Mouse (Mus musculus) layer of hippocampus, adult 18-20 months (tissue): ENCODE results near the gene Gpr61. TPM values are rescaled to one million over a fixed set of nuclear protein-coding genes. Genes with fewer than 3 reads are reported as not detected.
A peak's percentile ranks its signal among the peaks of the same experiment; 100 is the strongest.

Experiments used
- DNase-seq, 2 experiments: peaks; one replicate each; pipeline ENCODE4 v3.0.0; 2022; ENCODE audit warnings: low spot score in 2 of 2
- long read RNA-seq: library from polyadenylated mRNA; stranded (forward); transcript quantifications from one replicate; pipeline ENCODE4 v2.0.0, GENCODE M21; 2021
- total RNA-seq, 2 experiments: library from RNA; stranded (reverse); gene quantifications; 2 replicates each; pipeline ENCODE4 v1.2.3; 2021

The Gpr61 gene
- 10 to 100 TPM; 14.8 to 15.1 TPM for total RNA-seq
- long read RNA-seq, partial matches to known transcripts, result 1 of 7 reads
- long read RNA-seq, other reads (novel, unspliced or antisense), result 0 of 7 reads

DNA sequence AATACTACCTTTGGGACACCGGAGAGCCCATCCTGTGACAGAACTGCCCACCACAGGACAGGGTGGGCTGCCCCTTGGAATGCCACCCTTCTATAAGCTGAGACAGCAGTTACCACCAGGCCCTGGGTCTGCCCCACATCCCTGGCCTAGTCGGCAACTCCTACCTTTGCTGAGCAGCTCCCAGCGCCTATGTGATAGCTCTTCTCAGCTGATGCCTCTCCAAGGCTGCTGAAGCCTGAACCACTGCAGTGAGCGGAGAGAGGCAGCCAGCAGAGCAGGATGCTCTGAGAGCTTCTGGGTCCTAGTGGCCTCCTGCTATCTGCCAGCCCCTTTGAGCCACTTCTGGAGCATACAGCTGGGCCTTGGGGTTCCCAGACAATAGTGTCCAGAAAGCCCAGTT, at the start of gene Gpr61:
Gene Gpr61 (minus strand): TSS at position 227 of the 400 bp plus-strand sequence.
- DNase-seq, result peak; percentile 74 to 82

DNA sequence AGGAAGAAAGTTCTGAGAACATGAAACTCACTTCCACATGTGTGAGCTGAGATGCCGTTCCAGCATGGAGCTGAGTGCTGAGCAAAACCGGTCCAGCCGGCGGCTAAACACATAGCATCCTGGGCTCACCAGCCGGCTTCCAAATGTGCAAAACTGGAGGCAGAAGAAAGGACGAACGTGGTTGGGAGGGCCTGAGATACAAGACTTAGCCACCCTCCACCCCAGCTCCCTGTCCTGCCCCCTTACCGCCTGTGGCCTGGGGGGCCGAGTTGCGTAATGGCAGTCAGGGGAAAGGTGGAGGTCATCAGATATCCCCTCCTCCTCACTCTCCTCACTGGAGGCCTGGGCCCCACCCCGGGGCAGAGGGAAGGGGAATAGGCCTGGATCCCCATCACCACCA, 49.8 kb upstream of the Gpr61 start:
- DNase-seq, result no peak

DNA sequence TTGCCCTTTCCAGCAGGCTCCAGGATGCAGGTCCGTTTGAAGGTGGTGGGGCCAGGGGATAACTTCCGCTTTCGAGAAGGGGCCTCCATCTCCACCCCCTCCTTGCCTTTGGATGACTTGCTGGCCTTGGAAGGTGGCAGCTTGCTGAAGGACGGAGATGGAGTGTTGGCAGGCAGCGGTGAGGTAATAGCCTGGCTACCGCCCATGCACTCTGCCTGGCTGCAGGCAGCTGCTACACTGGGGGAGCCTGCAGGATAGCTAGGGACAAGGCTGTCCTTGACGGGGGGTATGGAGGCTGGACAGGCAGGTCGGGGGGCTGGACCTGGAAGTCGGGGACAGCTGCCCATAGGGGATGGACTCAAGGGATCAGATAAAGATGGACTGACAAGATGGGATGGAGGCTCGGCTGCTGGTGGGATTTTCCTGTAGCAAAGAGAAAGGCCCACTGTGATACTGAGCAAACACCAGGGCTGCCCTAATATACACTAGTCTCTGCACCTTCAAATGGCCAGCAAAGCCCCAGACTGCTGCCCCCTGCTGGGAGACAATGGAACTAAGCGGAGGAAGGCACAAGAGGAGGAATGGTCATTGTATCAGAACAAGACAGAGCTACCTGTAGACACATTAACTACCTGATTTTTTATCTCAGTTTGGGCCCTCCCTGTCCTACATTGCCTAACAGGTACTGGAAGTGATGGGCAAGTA, 49.1 kb upstream of the Gpr61 start:
- peak; percentile 70 to 88 for DNase-seq

- DNase-seq, result no peak
Measured at GRCm38 (mm10) chr3:108203212-108203611, 48.5 kb upstream of the Gpr61 start.

DNA sequence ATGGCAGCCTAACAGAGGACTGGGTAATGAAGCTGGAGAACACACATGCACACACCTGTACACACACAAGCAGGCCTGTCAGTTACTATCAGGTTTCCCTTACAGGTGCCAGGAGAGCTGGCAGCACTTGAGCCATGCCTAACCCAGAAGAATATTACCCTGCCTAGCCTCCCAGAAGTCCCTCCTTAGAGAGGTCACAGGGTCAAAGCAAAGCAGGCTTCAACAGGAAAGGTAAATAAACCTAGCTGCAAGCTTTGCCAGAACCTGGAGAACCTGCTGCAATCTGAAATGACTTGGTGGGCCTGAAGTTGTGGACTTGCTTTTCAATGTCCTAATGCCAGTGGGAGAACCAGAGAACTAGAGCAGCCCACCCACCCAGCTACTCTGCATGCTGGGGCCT, 47.8 kb upstream of the Gpr61 start:
- no peak for DNase-seq

DNA sequence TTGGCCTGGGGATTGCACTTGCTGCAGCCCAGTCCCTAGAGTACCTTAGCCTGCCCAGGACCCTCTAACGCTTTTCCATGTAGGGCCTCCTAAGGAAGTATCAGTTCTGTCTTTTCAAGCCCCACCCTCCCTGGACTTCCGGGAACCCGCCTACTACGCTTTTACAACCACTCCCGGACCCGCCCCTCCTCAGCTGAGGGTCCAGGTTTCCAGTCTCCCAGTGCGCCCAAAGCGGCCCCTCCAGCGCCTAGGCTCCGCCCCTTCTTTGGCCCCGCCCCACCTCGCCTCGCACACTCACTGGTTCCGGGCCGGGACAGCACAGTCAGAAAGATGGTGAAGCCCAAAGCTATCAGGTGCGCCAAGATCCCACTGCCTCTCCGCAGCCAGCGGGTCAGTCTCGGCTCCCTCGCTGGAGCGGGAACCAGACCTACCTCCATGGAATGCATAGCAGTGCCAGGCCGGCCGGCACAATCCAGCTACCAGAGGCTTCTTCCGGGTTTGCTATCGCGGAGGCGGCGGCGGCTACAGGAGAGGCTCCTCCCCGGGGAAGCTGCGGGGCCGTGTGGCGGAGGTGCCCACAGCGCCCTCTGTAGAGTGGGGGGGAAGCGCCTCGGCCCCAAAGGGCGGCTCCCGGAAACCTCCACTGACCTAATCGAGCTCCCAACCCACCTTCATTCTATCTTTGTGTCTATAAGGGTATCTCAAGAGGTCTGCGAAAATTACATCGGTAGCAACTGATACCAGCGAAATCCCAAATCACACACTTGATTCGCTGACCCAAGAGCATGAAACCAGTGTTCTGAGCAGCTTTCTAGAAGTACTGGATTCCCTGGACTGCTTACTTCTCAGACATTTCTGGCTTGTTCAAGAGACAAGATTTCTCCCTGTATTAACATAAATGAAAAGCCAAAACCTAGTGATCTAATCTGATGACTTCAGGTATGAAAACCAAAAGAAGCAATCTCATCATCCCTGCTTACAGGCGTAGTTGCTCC, 45.9 kb upstream of the Gpr61 start, which contains the start of gene Cyb561d1:
Gene Cyb561d1 (minus strand): TSS at position 884 of the 995 bp plus-strand sequence.
- DNase-seq, result peak; percentile 85 to 90

- DNase-seq, result no peak
Measured at GRCm38 (mm10) chr3:108199231-108199630, 44.5 kb upstream of the Gpr61 start.

GRCm38 (mm10) chr3:108197066-108197497, 42.4 kb upstream of the Gpr61 start:
- peak; percentile 76 to 90 for DNase-seq

GRCm38 (mm10) chr3:108195941-108196590, 41.4 kb upstream of the Gpr61 start:
- peak; percentile 72 to 87 for DNase-seq

DNA sequence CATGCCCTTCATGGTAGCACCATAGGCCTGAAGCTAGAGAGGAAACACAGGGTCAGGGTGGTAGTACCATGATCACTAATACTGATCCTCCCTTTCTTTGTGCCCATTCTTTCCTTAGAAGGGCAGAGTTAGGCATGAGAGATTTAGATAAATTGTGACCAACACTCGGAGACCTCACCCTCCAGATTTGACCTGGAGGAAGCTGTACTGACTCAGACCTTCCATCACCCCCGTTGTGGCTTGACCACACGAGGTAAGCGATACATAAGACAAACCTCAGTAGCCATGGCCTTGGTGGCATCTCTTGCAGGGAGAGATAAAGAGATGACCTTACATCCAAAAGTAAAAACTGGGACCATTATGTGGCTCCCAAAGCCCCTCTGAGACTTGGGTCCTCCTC, 40.6 kb upstream of the Gpr61 start:
- DNase-seq, result no peak

- peak in 1 of 2 experiments; percentile 10 for DNase-seq
Measured at GRCm38 (mm10) chr3:108193686-108194085, 39.0 kb upstream of the Gpr61 start.

DNA sequence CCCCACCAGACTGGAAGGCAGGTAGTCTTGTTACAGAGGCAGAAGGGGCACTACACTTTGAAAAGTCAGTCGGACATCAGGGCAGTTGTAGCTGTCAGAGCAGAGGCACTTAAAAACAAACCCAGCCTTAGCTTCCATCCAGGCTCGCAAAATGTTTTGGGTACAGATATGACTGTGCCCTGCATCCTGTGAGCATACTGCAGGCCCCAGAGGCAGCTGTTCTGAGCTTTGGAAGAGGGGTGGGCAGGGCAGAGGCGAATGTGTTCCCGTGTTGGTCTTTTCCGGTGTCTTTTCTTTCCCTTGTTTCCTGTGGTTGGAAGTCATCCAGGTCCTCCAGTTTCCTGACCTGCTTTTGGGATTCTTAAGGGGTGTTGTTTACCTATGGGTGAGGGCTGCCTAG, 35.2 kb upstream of the Gpr61 start:
- DNase-seq, result no peak

DNA sequence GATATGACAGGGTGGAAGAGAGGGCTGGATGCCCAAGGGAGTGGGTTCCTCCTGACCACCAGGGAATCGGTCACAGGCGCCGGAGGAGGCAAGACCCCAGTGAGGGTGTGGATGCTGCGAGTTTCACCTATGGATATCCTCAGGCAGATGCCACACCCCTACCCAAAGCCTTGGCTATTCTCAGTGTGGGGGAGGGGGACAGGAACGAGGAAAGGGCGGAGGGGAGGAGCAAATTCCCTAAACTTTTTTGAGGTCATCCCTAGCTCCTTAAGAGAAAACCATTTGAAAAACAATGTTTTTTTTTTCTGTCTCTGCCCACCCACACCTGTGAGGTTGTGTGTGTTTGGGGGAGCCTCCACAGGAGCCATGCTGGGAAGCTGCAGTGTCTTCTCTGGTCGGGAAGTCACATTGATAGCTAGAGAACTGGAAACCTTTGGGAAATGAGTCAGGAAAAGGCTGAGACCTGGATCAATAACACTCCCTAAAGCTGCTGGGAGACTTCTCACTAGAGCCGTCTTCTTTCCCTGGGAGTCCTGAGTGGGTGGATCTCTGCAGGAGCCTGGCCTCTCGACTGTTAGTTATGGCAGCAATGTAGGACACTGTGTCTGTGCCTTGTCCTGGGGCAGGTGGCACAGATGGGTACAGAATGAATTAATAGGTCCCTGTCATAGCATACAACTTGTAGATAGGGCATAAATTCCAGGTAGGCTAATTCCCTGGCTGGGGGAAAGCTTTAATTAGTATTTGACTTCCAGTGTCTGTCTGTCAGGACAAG, 34.2 kb upstream of the Gpr61 start:
- no peak for DNase-seq

GRCm38 (mm10) chr3:108187111-108187795, 32.6 kb upstream of the Gpr61 start:
- DNase-seq, result no peak

GRCm38 (mm10) chr3:108186098-108187047, 31.7 kb upstream of the Gpr61 start, which contains the start of gene Amigo1:
Gene Amigo1, plus strand, starts transcription at chr3:108186335.
- DNase-seq, result peak in 1 of 2 experiments; percentile 55

- no peak for DNase-seq
Measured at GRCm38 (mm10) chr3:108185460-108186097, 30.9 kb upstream of the Gpr61 start.

GRCm38 (mm10) chr3:108184742-108185141, 30.1 kb upstream of the Gpr61 start:
- no peak for DNase-seq

- DNase-seq, result no peak
Measured at GRCm38 (mm10) chr3:108180514-108180913, 25.8 kb upstream of the Gpr61 start.
